Mouse (Mus musculus): Measurements from ENCODE around the gene Hist1h1e.

Gene Hist1h1e

GRCm38 (mm10) chr13:23622175-23622671 lies at the start of gene Hist1h1e:
Gene Hist1h1e, minus strand, starts transcription at chr13:23622558.
- peak; percentile 94 for DNase-seq (ENCODE audit: low read depth)

GRCm38 (mm10) chr13:23662536-23662935 lies 40.2 kb upstream of the Hist1h1e start:
- no peak for DNase-seq (ENCODE audit: low read depth)

- DNase-seq (ENCODE audit: low read depth), result peak; percentile 71
These were observed 37.4 kb upstream of the Hist1h1e start for GRCm38 (mm10) chr13:23659636-23660366.

- DNase-seq (ENCODE audit: low read depth), result peak; percentile 67
These were observed 8.3 kb upstream of the Hist1h1e start for GRCm38 (mm10) chr13:23630653-23631052.

GRCm38 (mm10) chr13:23622861-23623450 lies 598 bp upstream of the Hist1h1e start:
- DNase-seq (ENCODE audit: low read depth), result peak; percentile 26

GRCm38 (mm10) chr13:23621532-23622174 lies 705 bp downstream of the Hist1h1e start:
- DNase-seq (ENCODE audit: low read depth), result peak; percentile 82

- DNase-seq (ENCODE audit: low read depth), result peak; percentile 88
These were observed 1.4 kb downstream of the Hist1h1e start, which contains the start of gene Hist1h2be for GRCm38 (mm10) chr13:23620733-23621531. Gene Hist1h2be, minus strand, starts transcription at chr13:23621124.

GRCm38 (mm10) chr13:23620056-23620732 lies 2.2 kb downstream of the Hist1h1e start:
- no peak for DNase-seq (ENCODE audit: low read depth)

GRCm38 (mm10) chr13:23611638-23612037 lies 10.7 kb downstream of the Hist1h1e start:
- DNase-seq (ENCODE audit: low read depth), result no peak

- no peak for DNase-seq (ENCODE audit: low read depth)
These were observed 12.0 kb downstream of the Hist1h1e start for GRCm38 (mm10) chr13:23610393-23610792.

GRCm38 (mm10) chr13:23609844-23610243 lies 12.5 kb downstream of the Hist1h1e start:
- DNase-seq (ENCODE audit: low read depth), result no peak

GRCm38 (mm10) chr13:23609209-23609608 lies 13.1 kb downstream of the Hist1h1e start:
- no peak for DNase-seq (ENCODE audit: low read depth)

- no peak for DNase-seq (ENCODE audit: low read depth)
These were observed 17.3 kb downstream of the Hist1h1e start for GRCm38 (mm10) chr13:23605052-23605451.

GRCm38 (mm10) chr13:23604452-23604851 lies 17.9 kb downstream of the Hist1h1e start:
- no peak for DNase-seq (ENCODE audit: low read depth)

GRCm38 (mm10) chr13:23603182-23603699 lies 19.1 kb downstream of the Hist1h1e start:
- no peak for DNase-seq (ENCODE audit: low read depth)

- DNase-seq (ENCODE audit: low read depth), result peak; percentile 86
These were observed 24.4 kb downstream of the Hist1h1e start for GRCm38 (mm10) chr13:23597957-23598356.

GRCm38 (mm10) chr13:23595622-23596372 lies 26.6 kb downstream of the Hist1h1e start:
- no peak for DNase-seq (ENCODE audit: low read depth)

- no peak for DNase-seq (ENCODE audit: low read depth)
These were observed 27.2 kb downstream of the Hist1h1e start for GRCm38 (mm10) chr13:23595185-23595584.

- no peak for DNase-seq (ENCODE audit: low read depth)
These were observed 29.1 kb downstream of the Hist1h1e start for GRCm38 (mm10) chr13:23593051-23593770.

- DNase-seq (ENCODE audit: low read depth), result peak; percentile 43
These were observed 29.7 kb downstream of the Hist1h1e start for GRCm38 (mm10) chr13:23592614-23593013.

Data from NIH3T3 (cell line).